Mouse (Mus musculus) heart, embryonic 13.5 days (tissue): Measurements from ENCODE around the gene Trim2. TPM values are rescaled to one million over a fixed set of nuclear protein-coding genes. Genes with fewer than 3 reads are reported as not detected.

Experiments
- ATAC-seq: fragments of 200-750 bp; cut with Nextera tagmentation; 2 replicates; pipeline ENCODE4 v1.8.0; 2017; ENCODE audit warnings: moderate TSS enrichment; ENCODE audit not compliant: insufficient number of reproducible peaks, low FRiP score, low TSS enrichment; ENCODE audit errors: extremely low read depth
- H3K27ac ChIP-seq: fragments of 300-500 bp; sonication (generic); replicated peaks from 2 replicates; pipeline ENCODE4 v1.5.1; 2015; ENCODE audit warnings: moderate library complexity, mild to moderate bottlenecking, inconsistent platforms
- H3K27me3 ChIP-seq: fragments of 300-500 bp; sonication (generic); replicated peaks from 2 replicates; pipeline ENCODE4 v1.6.1; 2015; ENCODE audit warnings: mild to moderate bottlenecking, inconsistent platforms
- H3K36me3 ChIP-seq: fragments of 300-500 bp; sonication (generic); 2 replicates; pipeline ENCODE4 v1.6.1; 2015; ENCODE audit warnings: mild to moderate bottlenecking, inconsistent platforms
- H3K4me1 ChIP-seq: fragments of 300-500 bp; sonication (generic); 2 replicates; pipeline ENCODE4 v1.6.1; 2015; ENCODE audit warnings: inconsistent platforms
- H3K4me2 ChIP-seq: fragments of 300-500 bp; sonication (generic); 2 replicates; pipeline ENCODE4 v1.6.1; 2015; ENCODE audit warnings: inconsistent platforms, mild to moderate bottlenecking, moderate library complexity
- H3K4me3 ChIP-seq: fragments of 300-500 bp; sonication (generic); 2 replicates; pipeline ENCODE4 v1.5.1; 2015; ENCODE audit warnings: moderate library complexity, mild to moderate bottlenecking, inconsistent platforms
- H3K9ac ChIP-seq: fragments of 300-500 bp; sonication (generic); 2 replicates; pipeline ENCODE4 v1.6.1; 2015; ENCODE audit warnings: inconsistent platforms, mild to moderate bottlenecking, moderate library complexity
- H3K9me3 ChIP-seq: fragments of 300-500 bp; sonication (generic); 2 replicates; pipeline ENCODE4 v1.6.1; 2016; ENCODE audit warnings: inconsistent platforms
- WGBS: fragments of 180-500 bp; shearing (Covaris S2); methylation state at CpG from one replicate; pipeline ENCODE4 v1.1.7; 2015; ENCODE audit warnings: mixed read lengths; 5-methylcytosine and 5-hydroxymethylcytosine counted together
- polyA plus RNA-seq: library from polyadenylated mRNA; unstranded; fragments of >200 nt; fragmentation: Nextera tagmentation; extraction: Ambion mirVana; gene quantifications from 2 replicates; pipeline ENCODE4 v1.2.1, GENCODE M21; 2015

The Trim2 gene
- polyA plus RNA-seq, 1 experiment from 2014 or later: 7.6 TPM

DNA sequence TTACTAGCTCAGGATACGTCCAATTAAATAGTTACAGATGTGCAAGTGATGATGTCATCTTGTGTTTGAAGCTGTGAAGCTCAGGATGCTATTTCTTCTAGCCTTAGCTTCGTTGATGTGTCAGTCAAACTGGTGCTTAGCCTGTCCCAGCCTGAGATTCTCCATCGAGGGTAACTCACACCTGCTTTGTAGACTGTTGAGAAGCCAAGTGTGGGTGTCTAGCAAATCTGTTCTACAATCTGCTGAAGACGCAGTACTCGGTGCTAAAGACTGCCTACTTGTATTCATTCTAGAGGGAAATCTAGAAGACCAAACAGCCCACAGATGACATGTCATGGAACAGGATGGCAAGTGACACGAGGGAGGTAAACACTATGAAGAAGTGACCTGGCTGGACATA, 101.0 kb downstream of the Trim2 start:
- 74% methylated on average over 6 of the region's 6 CpGs for WGBS
- H3K36me3 ChIP-seq: no peaks in the 10 kb centered on the region
- H3K4me3 ChIP-seq: no peak overlapping the region
- ATAC-seq: no peak
- no peak overlapping the region for H3K27ac ChIP-seq
- no peak overlapping the region for H3K9ac ChIP-seq
- no peak overlapping the region for H3K4me2 ChIP-seq
- no peaks in the 10 kb centered on the region for H3K9me3 ChIP-seq
- no peaks in the 10 kb centered on the region for H3K27me3 ChIP-seq
- H3K4me1 ChIP-seq: no peaks in the 10 kb centered on the region

DNA sequence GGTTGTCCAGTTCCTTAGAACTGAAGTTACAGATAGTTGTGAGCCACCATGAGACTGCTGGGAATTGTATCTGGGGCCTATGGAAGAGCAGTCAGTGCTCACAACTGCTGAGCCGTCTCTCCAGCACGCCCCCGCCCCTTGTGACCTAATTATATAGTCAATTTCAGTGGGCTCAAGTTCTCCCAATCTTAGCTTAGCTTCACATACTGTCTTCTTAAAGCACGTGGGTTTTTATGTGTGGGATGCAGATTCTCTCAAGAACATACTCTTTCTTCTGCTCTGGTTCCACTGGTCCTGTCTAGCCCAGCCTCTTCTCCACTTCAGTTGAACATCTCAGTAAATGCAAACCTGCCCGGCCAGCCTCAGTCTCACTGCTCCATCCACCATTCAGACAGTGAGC, 102.0 kb downstream of the Trim2 start:
- no peaks in the 10 kb centered on the region for H3K36me3 ChIP-seq
- no peaks in the 10 kb centered on the region for H3K27me3 ChIP-seq
- H3K4me3 ChIP-seq: no peak overlapping the region
- H3K27ac ChIP-seq: no peak overlapping the region
- H3K4me1 ChIP-seq: no peaks in the 10 kb centered on the region
- 77% methylated on average over 5 of the region's 5 CpGs for WGBS
- H3K9ac ChIP-seq: no peak overlapping the region
- no peak overlapping the region for H3K4me2 ChIP-seq
- no peak for ATAC-seq
- no peaks in the 10 kb centered on the region for H3K9me3 ChIP-seq

DNA sequence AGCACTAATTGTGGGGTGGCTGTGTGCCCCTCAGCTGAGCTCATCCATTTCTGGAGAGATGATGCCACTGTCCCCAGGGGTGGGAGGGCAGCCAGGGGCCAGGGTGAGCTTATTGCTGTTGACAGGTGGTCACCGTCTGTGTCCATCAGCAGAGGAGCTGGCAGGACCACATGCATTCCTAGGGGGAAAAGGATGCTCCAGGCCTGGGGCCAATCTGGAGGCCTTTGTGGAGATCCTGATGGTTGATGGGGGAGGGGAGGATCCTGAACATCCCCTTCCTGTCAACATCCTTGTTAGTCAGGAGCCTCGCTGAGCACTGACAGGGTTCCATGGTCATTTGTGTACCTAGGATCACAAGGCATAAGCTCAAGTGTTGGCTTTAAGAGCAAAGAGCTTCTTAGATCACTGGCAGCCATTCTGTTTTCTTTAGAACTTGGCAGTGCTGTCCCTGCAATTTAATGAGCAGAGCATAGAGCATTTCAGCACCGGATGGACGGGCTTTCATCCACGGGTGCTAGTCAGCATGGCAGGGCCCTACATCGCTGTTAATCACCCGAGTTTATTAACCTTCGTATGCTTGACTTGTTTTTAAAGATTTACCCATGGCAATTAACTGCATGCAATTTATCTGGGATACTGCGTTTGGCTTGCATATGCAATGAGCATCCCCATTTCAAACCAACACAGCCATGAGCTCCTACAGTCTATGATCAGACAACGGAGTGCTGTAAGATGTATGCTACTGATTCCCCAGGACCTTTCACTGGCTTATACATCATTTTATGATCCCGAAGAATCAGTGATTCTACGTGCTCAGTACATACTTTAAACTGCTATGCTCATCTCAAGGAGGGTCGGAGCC, 105.9 kb downstream of the Trim2 start:
- ATAC-seq: no peak
- WGBS: 70% methylated on average over 13 of the region's 13 CpGs
- Histone ChIP-seq H3K9me3 (no peaks in the 10 kb centered on the region), H3K4me1 (no peaks in the 10 kb centered on the region), H3K36me3 (no peaks in the 10 kb centered on the region), H3K4me3 (no peak overlapping the region), H3K9ac (no peak overlapping the region), H3K4me2 (no peak overlapping the region), H3K27me3 (no peaks in the 10 kb centered on the region), H3K27ac (no peak overlapping the region)

DNA sequence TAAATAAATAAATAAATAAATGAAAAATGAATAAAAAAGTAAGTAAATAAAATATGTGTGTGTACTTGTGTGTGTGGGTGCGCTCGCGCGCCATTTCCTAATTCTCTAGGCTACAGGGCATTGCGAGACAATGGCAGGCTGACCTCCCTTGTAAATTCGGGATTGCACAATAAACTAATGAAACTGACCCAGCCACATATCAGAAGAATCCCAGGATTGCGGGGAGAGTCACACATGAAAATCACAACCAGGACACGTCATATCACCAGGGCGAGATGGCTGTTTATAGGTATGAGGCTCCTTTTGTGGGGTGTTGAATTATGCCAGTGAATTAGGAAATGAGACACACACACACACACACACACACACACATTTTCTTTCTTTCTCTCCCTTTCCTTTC, 107.2 kb downstream of the Trim2 start:
- Histone ChIP-seq H3K9me3 (no peaks in the 10 kb centered on the region), H3K27me3 (no peaks in the 10 kb centered on the region), H3K9ac (no peak overlapping the region), H3K36me3 (no peaks in the 10 kb centered on the region), H3K4me1 (no peaks in the 10 kb centered on the region), H3K4me2 (no peak overlapping the region), H3K27ac (no peak overlapping the region), H3K4me3 (no peak overlapping the region)
- no peak for ATAC-seq
- 90% methylated on average over 9 of the region's 9 CpGs for WGBS

DNA sequence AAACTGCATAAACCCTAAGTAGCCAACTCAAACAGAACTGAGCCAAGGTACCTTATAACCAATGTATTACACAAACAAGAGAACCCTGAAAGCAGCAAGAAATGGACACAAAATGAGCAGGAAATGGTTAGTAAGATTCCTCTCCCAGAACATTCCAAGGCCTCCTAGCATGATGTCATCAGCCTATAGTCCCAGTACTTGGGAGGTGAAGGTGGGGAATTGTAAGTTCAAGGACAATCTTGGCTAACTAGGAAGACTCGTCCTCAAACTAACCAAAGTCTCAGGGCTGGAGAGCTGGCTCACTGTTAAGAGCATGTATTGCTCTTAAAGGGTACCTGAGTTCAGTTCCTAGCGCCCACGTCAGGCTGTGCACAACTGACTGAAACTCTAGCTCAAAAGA, 108.4 kb downstream of the Trim2 start:
- 87% methylated on average over 3 of the region's 3 CpGs for WGBS
- no peak overlapping the region for H3K4me3 ChIP-seq
- H3K4me1 ChIP-seq: no peaks in the 10 kb centered on the region
- H3K9ac ChIP-seq: no peak overlapping the region
- no peaks in the 10 kb centered on the region for H3K9me3 ChIP-seq
- H3K27me3 ChIP-seq: no peaks in the 10 kb centered on the region; the same call in 1 of the 2 replicates
- no peak for ATAC-seq
- no peak overlapping the region for H3K4me2 ChIP-seq
- H3K36me3 ChIP-seq: no peaks in the 10 kb centered on the region
- H3K27ac ChIP-seq: no peak overlapping the region

DNA sequence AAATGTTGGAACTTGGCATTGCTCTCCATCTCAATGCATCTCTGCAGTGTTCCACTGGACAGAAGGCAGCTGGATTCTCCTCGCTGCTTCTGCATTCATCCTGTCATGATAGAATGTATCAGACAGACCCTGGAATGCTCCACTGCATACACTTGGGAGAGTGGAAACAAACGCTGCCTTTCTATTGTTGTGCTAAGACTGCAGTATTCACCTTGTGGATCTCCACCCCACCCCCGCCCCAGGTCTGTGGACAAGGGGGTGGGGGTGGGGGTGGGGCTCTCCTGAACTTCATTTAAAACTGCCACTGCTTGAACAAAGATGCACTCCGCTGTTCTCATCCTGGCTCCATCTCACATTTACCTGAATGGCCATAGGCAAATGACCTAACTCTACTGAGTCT, 112.8 kb downstream of the Trim2 start:
- peaks cover 11% of the 10 kb centered on the region for H3K4me1 ChIP-seq
- no peak for ATAC-seq
- WGBS: 61% methylated on average over 4 of the region's 4 CpGs

DNA sequence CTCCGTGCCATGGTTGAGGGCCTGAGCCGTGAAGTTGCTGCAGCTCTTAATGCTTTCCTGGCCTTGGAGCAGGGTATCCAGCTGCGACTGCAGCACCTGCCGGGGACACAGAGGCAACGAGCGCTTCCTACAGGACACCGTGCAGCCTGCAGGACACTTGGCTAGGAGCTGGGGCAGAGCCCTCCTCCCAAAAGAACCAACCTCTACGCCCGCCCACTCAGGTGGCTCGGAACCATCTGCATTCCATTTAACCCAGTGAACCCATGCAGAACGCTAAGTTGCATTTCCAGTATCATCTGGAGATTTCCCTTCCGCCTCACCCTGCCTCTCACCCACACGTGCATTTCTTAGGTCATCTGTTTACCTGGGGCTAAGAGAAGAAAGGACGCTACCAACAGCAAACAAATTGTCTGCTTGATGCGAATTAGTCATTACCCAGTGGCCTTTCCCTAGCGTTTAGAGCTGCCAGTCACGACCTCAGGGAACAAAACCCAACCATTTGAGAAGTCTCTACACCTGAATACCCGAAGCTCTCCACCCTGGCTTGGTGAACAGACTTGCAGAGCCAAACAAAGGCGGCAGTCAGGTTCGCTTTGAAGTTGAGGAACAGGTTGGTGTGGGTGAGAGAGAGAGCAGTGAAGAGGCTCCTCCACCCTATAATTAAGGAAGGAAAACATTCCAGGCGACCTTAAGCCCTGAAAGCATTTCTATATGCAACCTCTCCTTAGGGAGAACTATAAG, 115.4 kb downstream of the Trim2 start:
- peaks cover 11% of the 10 kb centered on the region for H3K27me3 ChIP-seq
- WGBS: 32% methylated on average over 21 of the region's 21 CpGs
- peak overlapping the region; percentile 66 for H3K4me3 ChIP-seq
- no peak for ATAC-seq
- H3K36me3 ChIP-seq: no peaks in the 10 kb centered on the region
- no peaks in the 10 kb centered on the region for H3K9me3 ChIP-seq
- no peak overlapping the region for H3K27ac ChIP-seq
- H3K9ac ChIP-seq: peak overlapping the region; percentile 81
- peak overlapping the region; percentile 76 for H3K4me2 ChIP-seq
- peaks cover 11% of the 10 kb centered on the region for H3K4me1 ChIP-seq

More for the DNA sequence above, 112.8 kb downstream of the Trim2 start:
- H3K27ac ChIP-seq: no peak overlapping the region
- peaks cover 11% of the 10 kb centered on the region for H3K27me3 ChIP-seq
- no peaks in the 10 kb centered on the region for H3K9me3 ChIP-seq
- no peaks in the 10 kb centered on the region for H3K36me3 ChIP-seq
- H3K4me3 ChIP-seq: no peak overlapping the region
- no peak overlapping the region for H3K9ac ChIP-seq
- no peak overlapping the region for H3K4me2 ChIP-seq

DNA sequence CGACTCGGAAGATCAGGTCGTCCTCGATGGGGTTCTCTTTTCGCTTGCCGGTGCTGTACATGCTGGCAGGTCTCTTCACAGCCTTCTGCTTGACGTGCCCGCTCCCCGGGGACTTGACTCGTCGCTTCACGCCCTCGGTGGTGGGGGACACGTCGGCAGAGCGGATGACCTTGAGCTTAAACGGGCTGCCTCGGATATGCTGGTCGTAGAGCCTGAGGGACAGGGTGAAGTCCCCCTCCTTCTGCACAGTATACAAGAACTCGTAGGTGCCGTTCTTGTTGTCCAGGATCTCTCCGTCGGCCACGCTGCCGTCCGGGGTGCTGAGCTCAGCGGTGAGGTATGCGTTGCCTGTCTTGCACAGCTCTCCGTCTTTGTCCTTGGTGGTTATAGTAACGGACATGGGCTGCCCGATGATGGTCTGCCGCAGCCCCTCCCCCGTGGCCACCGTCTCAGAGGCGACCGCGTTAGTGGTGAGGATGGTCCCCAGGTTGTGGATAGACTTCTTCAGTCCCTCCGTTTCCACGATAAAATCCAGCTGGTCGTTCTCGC, 116.1 kb downstream of the Trim2 start:
- no peaks in the 10 kb centered on the region for H3K9me3 ChIP-seq
- peak overlapping the region; percentile 81 for H3K9ac ChIP-seq
- WGBS: 2% methylated on average over 41 of the region's 41 CpGs
- peak overlapping the region; percentile 66 for H3K4me3 ChIP-seq
- peaks cover 11% of the 10 kb centered on the region for H3K27me3 ChIP-seq
- H3K27ac ChIP-seq: peak overlapping the region; percentile 5; the same call in 1 of the 2 replicates
- ATAC-seq: no peak
- no peaks in the 10 kb centered on the region for H3K36me3 ChIP-seq
- H3K4me2 ChIP-seq: peak overlapping the region; percentile 76
- peaks cover 11% of the 10 kb centered on the region for H3K4me1 ChIP-seq

DNA sequence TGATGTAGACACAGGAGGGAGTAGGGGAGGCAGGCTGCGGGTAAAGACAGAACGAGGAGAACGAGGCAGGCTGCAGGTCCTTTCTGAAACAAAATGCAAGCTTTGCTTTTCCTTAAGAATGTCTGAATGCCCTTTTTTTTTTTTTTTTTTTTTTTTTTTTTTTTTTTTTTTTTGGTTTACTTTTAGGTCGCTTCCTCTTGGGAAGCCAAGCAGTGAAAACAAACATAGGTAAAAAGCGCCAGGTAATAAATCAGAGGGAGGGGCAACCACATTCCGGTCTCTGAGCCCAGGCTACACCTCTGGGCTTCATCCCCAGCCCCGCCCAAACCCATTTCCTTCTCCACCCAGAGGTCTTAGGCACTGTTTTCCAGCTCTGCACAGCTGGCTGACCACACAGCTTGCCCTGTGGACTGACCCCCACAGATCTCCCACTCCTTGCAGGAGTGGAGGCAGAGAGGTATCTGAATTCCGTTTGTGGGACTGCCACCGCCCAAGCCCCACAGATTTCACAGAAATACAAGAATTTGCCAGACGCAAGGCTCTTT, 117.0 kb downstream of the Trim2 start:
- Histone ChIP-seq H3K4me1 (peaks cover 11% of the 10 kb centered on the region), H3K4me3 (peak overlapping the region; percentile 66), H3K9ac (peak overlapping the region; percentile 81), H3K27ac (no peak overlapping the region), H3K4me2 (peak overlapping the region; percentile 76), H3K27me3 (peaks cover 11% of the 10 kb centered on the region), H3K9me3 (no peaks in the 10 kb centered on the region), H3K36me3 (no peaks in the 10 kb centered on the region)
- no peak for ATAC-seq
- WGBS: 30% methylated on average over 10 of the region's 10 CpGs

DNA sequence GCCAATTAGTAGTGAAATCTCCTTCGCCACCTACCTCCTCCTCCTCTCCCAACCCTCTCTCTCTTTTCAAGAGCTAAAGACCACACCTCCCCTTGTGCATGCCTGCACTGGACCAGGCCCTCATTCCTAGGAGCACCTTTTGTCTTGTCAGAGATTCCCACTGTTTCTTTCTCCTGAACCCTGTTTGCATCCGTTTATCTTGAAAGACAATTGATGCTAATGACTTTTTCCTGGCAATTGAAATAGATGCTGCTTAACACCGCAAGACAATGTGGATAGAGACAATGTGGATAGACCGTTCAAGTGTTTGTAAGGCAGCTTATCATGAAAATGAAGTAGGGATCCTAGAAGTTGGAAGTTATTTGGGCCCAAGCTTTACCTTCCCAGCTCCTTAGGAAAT, 125.0 kb downstream of the Trim2 start:
- H3K27me3 ChIP-seq: no peaks in the 10 kb centered on the region
- no peaks in the 10 kb centered on the region for H3K9me3 ChIP-seq
- H3K4me2 ChIP-seq: no peak overlapping the region
- peaks cover 4% of the 10 kb centered on the region for H3K36me3 ChIP-seq
- no peak overlapping the region for H3K27ac ChIP-seq
- ATAC-seq: no peak
- WGBS: 55% methylated on average over 4 of the region's 4 CpGs
- H3K4me1 ChIP-seq: no peaks in the 10 kb centered on the region
- H3K9ac ChIP-seq: no peak overlapping the region
- no peak overlapping the region for H3K4me3 ChIP-seq

DNA sequence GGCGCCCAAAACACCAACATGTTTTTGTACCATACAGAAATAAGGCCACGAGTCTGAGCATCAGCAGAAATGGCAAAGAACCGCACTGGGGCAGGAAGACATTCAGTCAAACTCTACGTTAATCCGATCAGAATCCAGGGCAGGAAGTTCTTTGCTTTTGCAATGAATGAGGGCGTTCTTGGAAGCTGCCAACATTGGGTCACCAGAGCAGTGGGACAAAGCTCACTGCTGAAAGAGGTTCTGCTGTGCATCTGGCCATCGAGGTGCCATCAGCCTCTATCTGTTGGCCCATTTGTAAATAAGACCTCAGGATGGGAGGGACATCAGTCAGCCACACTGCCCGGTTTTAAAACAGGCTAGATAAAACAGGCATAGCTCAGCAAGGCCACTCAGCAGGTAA, 125.6 kb downstream of the Trim2 start:
- Histone ChIP-seq H3K4me2 (no peak overlapping the region), H3K27ac (no peak overlapping the region), H3K9me3 (no peaks in the 10 kb centered on the region), H3K4me3 (no peak overlapping the region), H3K4me1 (no peaks in the 10 kb centered on the region), H3K27me3 (no peaks in the 10 kb centered on the region), H3K9ac (no peak overlapping the region), H3K36me3 (peaks cover 9% of the 10 kb centered on the region)
- WGBS: 46% methylated on average over 8 of the region's 8 CpGs
- ATAC-seq: no peak
